Mouse (Mus musculus) olfactory bulb, adult 2 months (tissue): ENCODE measurements around the gene Abcc6.

Experiments used
- CTCF ChIP-seq: fragments of 200-500 bp; IDR thresholded peaks from 2 replicates; pipeline ENCODE4 v1.5.1; 2012; ENCODE audit warnings: low read depth, mild to moderate bottlenecking, low read length, moderate library complexity; ENCODE audit not compliant: insufficient read depth
- POLR2A ChIP-seq: fragments of 200-500 bp; IDR thresholded peaks from 2 replicates; pipeline ENCODE4 v1.6.1; 2012; ENCODE audit warnings: mild to moderate bottlenecking, low read depth, low read length, moderate library complexity; ENCODE audit not compliant: insufficient read depth

- no peak for TF ChIP-seq POLR2A
- no peak for TF ChIP-seq CTCF
Observed at GRCm38 (mm10) chr7:45923762-45924428, 106.2 kb downstream of the Abcc6 start, which contains the start of gene Ccdc114.
